In the genomic region with DNA sequence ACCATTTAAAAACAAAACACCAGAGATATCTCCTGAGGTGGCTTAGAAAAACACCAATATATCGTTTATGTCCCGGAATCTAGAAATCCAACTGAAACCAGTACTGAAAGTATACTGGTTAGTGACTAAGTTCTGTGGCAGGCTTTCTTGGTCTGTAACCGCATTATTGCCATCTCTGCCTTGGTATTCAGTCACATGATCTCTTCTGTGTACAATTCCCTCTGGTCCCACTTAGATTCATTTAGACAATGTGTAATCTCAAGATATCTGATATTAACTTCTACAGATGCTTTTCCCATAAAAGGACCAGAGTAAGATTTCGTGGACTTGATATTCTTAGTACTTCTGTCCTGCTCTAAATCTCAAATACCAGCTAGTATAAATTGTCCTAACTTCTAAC, we compare ENCODE assay signal across 16 mouse cellular contexts.
"Had no signal": no experiment of that assay in that cellular context is flagged by ENCODE, and none has a peak within 500 bp of the region (broad histone marks: within the 10 kb centered on the region; RNA-seq: fewer than 3 reads in every experiment).

No protein-coding gene starts in this region.

- H3K4me2 ChIP-seq: neural tube, embryonic 13.5 days; neural tube, embryonic 15.5 days; stomach, embryonic 15.5 days had no signal

- H3K36me3 ChIP-seq: neural tube, embryonic 13.5 days; neural tube, embryonic 15.5 days; stomach, embryonic 15.5 days had no signal

- DNase-seq: retina, postnatal 1 day; right cerebral cortex, adult 18-20 months; right cerebral cortex, postnatal 14 days; right cerebral cortex, postnatal 25 days; right cerebral cortex, postnatal 4 days; spleen, adult 18-20 months; thymus, adult 18-20 months; thymus, adult 2 months; thymus, postnatal 14 days; thymus, postnatal 25 days; thymus, postnatal 36 days; thymus, postnatal 4 days had no signal

- H3K4me1 ChIP-seq: neural tube, embryonic 13.5 days; neural tube, embryonic 15.5 days; stomach, embryonic 15.5 days had no signal

- H3K4me3 ChIP-seq: neural tube, embryonic 13.5 days; neural tube, embryonic 15.5 days; stomach, embryonic 15.5 days had no signal

- H3K27me3 ChIP-seq: neural tube, embryonic 13.5 days; neural tube, embryonic 15.5 days; stomach, embryonic 15.5 days had no signal

- H3K27ac ChIP-seq: neural tube, embryonic 13.5 days; neural tube, embryonic 15.5 days; stomach, embryonic 15.5 days; stomach, postnatal 0 days had no signal

- H3K9me3 ChIP-seq: neural tube, embryonic 13.5 days; neural tube, embryonic 15.5 days; stomach, embryonic 15.5 days had no signal
